Mouse (Mus musculus) brain, embryonic 14.5 days (tissue): Measurements from ENCODE around the gene Lmnb2. TPM values are rescaled to one million over a fixed set of nuclear protein-coding genes. Genes with fewer than 3 reads are reported as not detected.

Source experiments
- DNase-seq: peaks from one replicate; pipeline ENCODE4 v3.0.0-alpha.2; 2011; ENCODE audit warnings: low read depth
- CTCF ChIP-seq: fragments of 200-500 bp; IDR thresholded peaks from 2 replicates; pipeline ENCODE4 v1.5.1; 2012; ENCODE audit warnings: inconsistent platforms, mild to moderate bottlenecking, moderate library complexity, borderline replicate concordance; ENCODE audit not compliant: insufficient read depth, insufficient read length; ENCODE audit errors: extremely low read depth
- POLR2A ChIP-seq: fragments of 200-500 bp; IDR thresholded peaks from 2 replicates; pipeline ENCODE4 v1.6.1; 2012; ENCODE audit warnings: mild to moderate bottlenecking, inconsistent platforms, borderline replicate concordance; ENCODE audit not compliant: poor library complexity, insufficient read depth, insufficient read length, severe bottlenecking; ENCODE audit errors: extremely low read depth
- polyA plus RNA-seq: library from polyadenylated mRNA; depleted of rRNA; stranded (reverse); fragments of >200 nt; gene quantifications from 2 replicates; pipeline ENCODE4 v1.2.3, GENCODE M21; 2012; rRNA removed

Gene Lmnb2
- polyA plus RNA-seq, 1 experiment, result 58.8 TPM

- TF ChIP-seq CTCF (peak; percentile 22; the same call in 1 of the 2 replicates), POLR2A (no peak)
Measured at GRCm38 (mm10) chr10:80856267-80856666, 61.8 kb downstream of the Lmnb2 start.

GRCm38 (mm10) chr10:80855749-80856073 lies 62.3 kb downstream of the Lmnb2 start:
- no peak for DNase-seq
- TF ChIP-seq CTCF, result no peak
- no peak for TF ChIP-seq POLR2A

More at GRCm38 (mm10) chr10:80856267-80856666, 61.8 kb downstream of the Lmnb2 start:
- DNase-seq, result no peak

- no peak for TF ChIP-seq CTCF
- peak; percentile 89 for TF ChIP-seq POLR2A
- peak; percentile 99 for DNase-seq
Measured at GRCm38 (mm10) chr10:80854913-80855748, 62.9 kb downstream of the Lmnb2 start, which contains the start of the genes Lsm7 and Sppl2b. TSS of gene Lsm7 (minus strand) at chr10:80855209. TSS of gene Sppl2b (plus strand) at chr10:80855275.

Other genes with a start within 250 kb of the Lmnb2 start
- gene Mknk2, start 240.1 kb downstream of the Lmnb2 start, polyA plus RNA-seq, result 96.9 and 115 TPM in 2 replicates
- gene Mob3a, start 216.3 kb downstream of the Lmnb2 start, polyA plus RNA-seq, result 36.9 and 47.3 TPM in 2 replicates
- gene Izumo4, start 216.1 kb downstream of the Lmnb2 start, polyA plus RNA-seq, result 47.6 and 70.2 TPM in 2 replicates
- gene Ap3d1, start 176.0 kb downstream of the Lmnb2 start, polyA plus RNA-seq, result 155 and 176 TPM in 2 replicates
- gene Dot1l, start 163.0 kb downstream of the Lmnb2 start, polyA plus RNA-seq, result 36.1 and 77.6 TPM in 2 replicates
- gene Sf3a2, start 120.0 kb downstream of the Lmnb2 start, polyA plus RNA-seq, result 76.3 and 77.0 TPM in 2 replicates
- gene Plekhj1, start 119.6 kb downstream of the Lmnb2 start, polyA plus RNA-seq, result 88.7 and 125 TPM in 2 replicates
- gene Amh, start 113.0 kb downstream of the Lmnb2 start, polyA plus RNA-seq, result 1.7 and 2.1 TPM in 2 replicates
- 0.21 and 0.45 TPM in 2 replicates for gene Jsrp1, start 104.7 kb downstream of the Lmnb2 start, polyA plus RNA-seq
- gene Oaz1, start 91.6 kb downstream of the Lmnb2 start, polyA plus RNA-seq, result 685 and 1,025 TPM in 2 replicates
- 5.2 and 7.7 TPM in 2 replicates for gene Lingo3, start 74.2 kb downstream of the Lmnb2 start, polyA plus RNA-seq
- gene Lsm7, start 63.0 kb downstream of the Lmnb2 start, polyA plus RNA-seq, result 278 and 393 TPM in 2 replicates
- 110 and 134 TPM in 2 replicates for gene Sppl2b, start 63.0 kb downstream of the Lmnb2 start, polyA plus RNA-seq
- 0.22 and 0.26 TPM in 2 replicates for gene Tmprss9, start 46.4 kb downstream of the Lmnb2 start, polyA plus RNA-seq
- gene Timm13, start 17.3 kb downstream of the Lmnb2 start, polyA plus RNA-seq, result 174 and 253 TPM in 2 replicates
- gene Gadd45b, start 11.8 kb upstream of the Lmnb2 start, polyA plus RNA-seq, result 8.4 and 8.5 TPM in 2 replicates
- gene Gng7, start 96.7 kb upstream of the Lmnb2 start, polyA plus RNA-seq, result 13.3 and 13.6 TPM in 2 replicates
- gene Diras1, start 107.4 kb upstream of the Lmnb2 start, polyA plus RNA-seq, result 41.5 and 66.5 TPM in 2 replicates
- 70.0 and 77.9 TPM in 2 replicates for gene Slc39a3, start 119.2 kb upstream of the Lmnb2 start, polyA plus RNA-seq
- gene Sgta, start 141.9 kb upstream of the Lmnb2 start, polyA plus RNA-seq, result 326 and 369 TPM in 2 replicates
- gene Thop1, start 151.8 kb upstream of the Lmnb2 start, polyA plus RNA-seq, result 69.5 and 86.1 TPM in 2 replicates
- 0.19 and 0.20 TPM in 2 replicates for gene Creb3l3, start 180.6 kb upstream of the Lmnb2 start, polyA plus RNA-seq
- gene Map2k2, start 187.7 kb upstream of the Lmnb2 start, polyA plus RNA-seq, result 203 and 214 TPM in 2 replicates
- 9.2 and 12.7 TPM in 2 replicates for gene Zbtb7a, start 217.0 kb upstream of the Lmnb2 start, polyA plus RNA-seq
- gene Pias4, start 249.7 kb upstream of the Lmnb2 start, polyA plus RNA-seq, result 38.4 and 47.8 TPM in 2 replicates